Mouse (Mus musculus) hindbrain, embryonic 15.5 days (tissue): ENCODE results near the gene Zswim5. TPM values are rescaled to one million over a fixed set of nuclear protein-coding genes. Genes with fewer than 3 reads are reported as not detected.

Experiments used
- ATAC-seq: fragments of 200-750 bp; cut with Nextera tagmentation; 2 replicates; pipeline ENCODE4 v1.8.0; 2017; ENCODE audit warnings: low read depth, moderate number of reproducible peaks, moderate TSS enrichment; ENCODE audit not compliant: low FRiP score
- H3K27ac ChIP-seq: fragments of 300-500 bp; sonication (generic); replicated peaks from 2 replicates; pipeline ENCODE4 v1.5.1; 2015; ENCODE audit warnings: mild to moderate bottlenecking, inconsistent platforms
- H3K27me3 ChIP-seq: fragments of 300-500 bp; sonication (generic); 2 replicates; pipeline ENCODE4 v1.6.1; 2015; ENCODE audit warnings: control low read depth, inconsistent platforms
- H3K36me3 ChIP-seq: fragments of 300-500 bp; sonication (generic); 2 replicates; pipeline ENCODE4 v1.6.1; 2015; ENCODE audit warnings: control low read depth, inconsistent platforms
- H3K4me1 ChIP-seq: fragments of 300-500 bp; sonication (generic); replicated peaks from 2 replicates; pipeline ENCODE4 v1.6.1; 2015; ENCODE audit warnings: control low read depth, inconsistent platforms
- H3K4me2 ChIP-seq: fragments of 300-500 bp; sonication (generic); 2 replicates; pipeline ENCODE4 v1.6.1; 2015; ENCODE audit warnings: moderate library complexity, mild to moderate bottlenecking, inconsistent platforms
- H3K4me3 ChIP-seq: fragments of 300-500 bp; sonication (generic); 2 replicates; pipeline ENCODE4 v1.5.1; 2015; ENCODE audit warnings: mild to moderate bottlenecking, inconsistent platforms
- H3K9ac ChIP-seq: fragments of 300-500 bp; sonication (generic); 2 replicates; pipeline ENCODE4 v1.6.1; 2015; ENCODE audit warnings: inconsistent platforms
- H3K9me3 ChIP-seq: fragments of 300-500 bp; sonication (generic); 2 replicates; pipeline ENCODE4 v1.6.1; 2016; ENCODE audit warnings: control low read depth, inconsistent platforms
- WGBS: fragments of 180-500 bp; shearing (Covaris S2); methylation state at CpG from one replicate; pipeline ENCODE4 v1.1.7; 2015; 5-methylcytosine and 5-hydroxymethylcytosine counted together
- polyA plus RNA-seq: library from polyadenylated mRNA; unstranded; fragments of >200 nt; fragmentation: Nextera tagmentation; extraction: Ambion mirVana; gene quantifications from 2 replicates; pipeline ENCODE4 v1.2.1, GENCODE M21; 2015

Gene Zswim5
- polyA plus RNA-seq, 1 experiment from 2014 or later = 5.2 TPM

- WGBS = 64% methylated on average over 4 of the region's 4 CpGs
- no peak for ATAC-seq
- H3K9ac ChIP-seq = no peak overlapping the region
Measured at GRCm38 (mm10) chr4:116928006-116928651, 51.0 kb downstream of the Zswim5 start.

GRCm38 (mm10) chr4:116939585-116939984, 62.4 kb downstream of the Zswim5 start:
- no peak overlapping the region for H3K27ac ChIP-seq
- no peak overlapping the region for H3K9ac ChIP-seq
- ATAC-seq = no peak
- H3K27me3 ChIP-seq = no peaks in the 10 kb centered on the region
- no peaks in the 10 kb centered on the region for H3K36me3 ChIP-seq
- WGBS = 48% methylated on average over 4 of the region's 4 CpGs
- no peak overlapping the region for H3K4me3 ChIP-seq
- H3K4me1 ChIP-seq = peaks cover 13% of the 10 kb centered on the region
- no peaks in the 10 kb centered on the region for H3K9me3 ChIP-seq
- H3K4me2 ChIP-seq = no peak overlapping the region

More at GRCm38 (mm10) chr4:116928006-116928651, 51.0 kb downstream of the Zswim5 start:
- no peak overlapping the region for H3K4me2 ChIP-seq
- no peaks in the 10 kb centered on the region; the same call in 1 of the 2 replicates for H3K4me1 ChIP-seq
- H3K36me3 ChIP-seq = no peaks in the 10 kb centered on the region
- H3K27ac ChIP-seq = peak overlapping the region; percentile 42; the same call in 1 of the 2 replicates
- no peaks in the 10 kb centered on the region for H3K9me3 ChIP-seq
- H3K27me3 ChIP-seq = no peaks in the 10 kb centered on the region
- H3K4me3 ChIP-seq = no peak overlapping the region

GRCm38 (mm10) chr4:116942695-116943094, 65.5 kb downstream of the Zswim5 start:
- Histone ChIP-seq H3K4me2 (no peak overlapping the region), H3K4me3 (no peak overlapping the region), H3K9me3 (no peaks in the 10 kb centered on the region), H3K9ac (no peak overlapping the region), H3K4me1 (peaks cover 13% of the 10 kb centered on the region), H3K27ac (no peak overlapping the region), H3K36me3 (no peaks in the 10 kb centered on the region), H3K27me3 (no peaks in the 10 kb centered on the region)
- WGBS = 47% methylated on average over 2 of the region's 2 CpGs
- ATAC-seq = no peak

DNA sequence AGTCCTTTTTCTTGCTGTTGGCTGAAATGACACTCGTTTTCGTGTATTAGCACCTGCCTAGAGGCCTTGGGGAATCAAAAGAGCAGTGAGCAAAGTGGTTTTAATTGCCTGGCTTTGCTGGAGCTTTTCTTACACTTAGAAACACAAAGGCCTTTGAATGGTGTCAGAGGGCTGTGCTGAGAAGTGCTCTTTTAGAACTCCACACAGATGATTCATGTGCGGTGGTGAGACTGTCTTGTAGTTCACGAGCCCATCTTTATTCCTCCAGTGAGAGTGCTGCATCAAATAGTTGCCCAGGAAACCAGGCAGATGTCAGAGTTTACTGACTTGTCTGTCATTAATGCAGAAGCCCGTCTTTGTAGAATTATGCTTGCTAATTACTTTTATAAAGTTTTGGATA, 66.9 kb downstream of the Zswim5 start:
- no peak overlapping the region for H3K4me3 ChIP-seq
- ATAC-seq = no peak
- H3K36me3 ChIP-seq = no peaks in the 10 kb centered on the region
- H3K27me3 ChIP-seq = no peaks in the 10 kb centered on the region
- H3K4me1 ChIP-seq = peaks cover 13% of the 10 kb centered on the region
- H3K27ac ChIP-seq = peak overlapping the region; percentile 20; the same call in 1 of the 2 replicates
- WGBS = 13% methylated on average over 5 of the region's 5 CpGs
- H3K9me3 ChIP-seq = no peaks in the 10 kb centered on the region
- H3K9ac ChIP-seq = no peak overlapping the region
- no peak overlapping the region for H3K4me2 ChIP-seq

DNA sequence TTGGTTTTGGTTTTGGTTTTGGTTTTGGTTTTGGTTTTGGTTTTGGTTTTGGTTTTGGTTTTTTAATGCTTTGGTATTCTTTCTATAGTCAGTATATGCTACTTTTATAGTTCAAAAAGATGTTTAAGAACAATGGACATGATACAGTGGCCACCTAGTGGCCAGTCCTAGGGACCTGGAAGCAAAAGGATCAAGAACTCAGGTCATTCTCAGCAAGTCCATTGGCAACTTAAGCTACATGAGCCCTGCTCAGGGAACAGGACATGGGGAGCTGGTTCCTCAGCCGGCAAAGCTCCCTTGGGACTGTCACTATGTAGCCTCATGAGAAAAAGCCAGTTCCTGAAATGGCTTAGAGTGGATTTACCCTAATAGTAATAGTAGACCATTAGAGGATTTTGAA, 74.5 kb downstream of the Zswim5 start:
- no peak overlapping the region for H3K27ac ChIP-seq
- H3K4me3 ChIP-seq = no peak overlapping the region
- 40% methylated on average over 1 of the region's 1 CpGs for WGBS
- H3K4me1 ChIP-seq = no peaks in the 10 kb centered on the region
- no peaks in the 10 kb centered on the region for H3K27me3 ChIP-seq
- ATAC-seq = no peak
- H3K4me2 ChIP-seq = no peak overlapping the region
- no peaks in the 10 kb centered on the region for H3K9me3 ChIP-seq
- no peak overlapping the region for H3K9ac ChIP-seq
- no peaks in the 10 kb centered on the region for H3K36me3 ChIP-seq

DNA sequence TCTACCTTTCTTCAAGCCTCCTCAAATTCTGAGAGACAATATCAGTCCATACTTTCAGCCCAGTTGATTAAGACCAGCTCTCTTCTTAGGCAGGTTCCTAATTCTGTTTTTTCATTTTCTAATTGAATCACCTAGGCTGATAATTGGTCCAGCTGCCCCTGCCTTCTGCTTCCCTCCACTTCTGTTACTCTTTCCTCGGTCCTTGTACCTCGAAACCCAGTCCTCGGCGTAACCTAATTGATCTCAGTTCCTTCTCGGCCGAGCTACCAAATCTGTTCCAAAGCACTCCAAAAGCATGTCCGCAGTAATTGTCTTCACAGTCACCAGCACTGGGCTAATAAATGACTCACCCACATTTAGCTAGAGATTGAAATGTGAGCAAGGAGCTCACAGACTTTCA, 77.8 kb downstream of the Zswim5 start:
- ATAC-seq = no peak
- no peak overlapping the region for H3K9ac ChIP-seq
- H3K9me3 ChIP-seq = no peaks in the 10 kb centered on the region
- no peak overlapping the region for H3K4me2 ChIP-seq
- no peaks in the 10 kb centered on the region for H3K4me1 ChIP-seq
- H3K4me3 ChIP-seq = no peak overlapping the region
- H3K36me3 ChIP-seq = no peaks in the 10 kb centered on the region
- no peaks in the 10 kb centered on the region for H3K27me3 ChIP-seq
- no peak overlapping the region for H3K27ac ChIP-seq
- 89% methylated on average over 7 of the region's 7 CpGs for WGBS

DNA sequence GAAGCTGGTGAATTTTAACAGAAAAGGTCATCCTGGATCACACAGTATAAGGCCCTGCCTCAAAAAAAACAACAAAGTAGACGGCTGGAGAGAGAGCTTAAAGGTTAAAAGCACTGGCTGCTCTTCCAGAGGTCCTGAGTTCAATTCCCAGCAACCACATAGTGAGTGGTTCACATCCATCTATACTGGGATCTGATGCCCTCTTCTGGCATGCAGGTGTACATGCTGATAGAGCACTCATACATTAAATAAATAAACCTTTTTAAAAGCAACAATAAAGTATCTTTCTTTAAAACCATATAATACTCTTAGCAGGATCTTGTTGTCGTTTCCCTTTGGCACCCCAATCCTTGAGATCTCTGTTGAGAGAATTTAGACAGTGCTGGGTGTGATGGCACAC, 99.3 kb downstream of the Zswim5 start:
- H3K4me2 ChIP-seq = no peak overlapping the region
- no peaks in the 10 kb centered on the region for H3K4me1 ChIP-seq
- peaks cover 50% of the 10 kb centered on the region for H3K36me3 ChIP-seq
- H3K27me3 ChIP-seq = no peaks in the 10 kb centered on the region
- H3K27ac ChIP-seq = no peak overlapping the region
- no peak overlapping the region for H3K9ac ChIP-seq
- no peaks in the 10 kb centered on the region for H3K9me3 ChIP-seq
- H3K4me3 ChIP-seq = no peak overlapping the region
- no peak for ATAC-seq
- 81% methylated on average over 2 of the region's 2 CpGs for WGBS

DNA sequence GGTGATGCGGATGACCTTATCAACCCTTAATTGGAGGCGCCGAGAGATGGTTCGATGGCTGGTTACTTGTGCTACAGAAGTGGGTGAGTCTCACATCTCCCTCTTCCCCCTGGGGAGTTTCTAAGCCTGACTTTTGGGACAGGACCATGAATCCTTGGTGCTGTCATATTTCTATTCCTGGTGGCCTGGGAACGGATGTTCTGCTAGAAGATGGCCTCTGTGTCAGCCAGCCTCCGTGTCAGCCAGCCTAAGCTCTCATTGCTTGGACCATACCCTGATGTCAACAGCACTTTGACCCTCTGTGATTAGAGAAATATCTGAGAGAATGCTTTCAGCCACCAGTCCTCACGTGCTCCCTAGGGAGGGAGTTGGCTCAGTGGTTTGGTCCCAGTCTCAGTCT, 108.5 kb downstream of the Zswim5 start:
- Histone ChIP-seq H3K4me2 (no peak overlapping the region), H3K36me3 (peaks cover 41% of the 10 kb centered on the region), H3K27me3 (no peaks in the 10 kb centered on the region), H3K4me3 (no peak overlapping the region), H3K9ac (no peak overlapping the region), H3K4me1 (no peaks in the 10 kb centered on the region), H3K27ac (no peak overlapping the region), H3K9me3 (no peaks in the 10 kb centered on the region)
- WGBS = 93% methylated on average over 7 of the region's 7 CpGs
- no peak for ATAC-seq

GRCm38 (mm10) chr4:116986400-116987121, 109.4 kb downstream of the Zswim5 start:
- H3K36me3 ChIP-seq = peaks cover 32% of the 10 kb centered on the region; the same call in 1 of the 2 replicates
- WGBS = 60% methylated on average over 17 of the region's 17 CpGs

DNA sequence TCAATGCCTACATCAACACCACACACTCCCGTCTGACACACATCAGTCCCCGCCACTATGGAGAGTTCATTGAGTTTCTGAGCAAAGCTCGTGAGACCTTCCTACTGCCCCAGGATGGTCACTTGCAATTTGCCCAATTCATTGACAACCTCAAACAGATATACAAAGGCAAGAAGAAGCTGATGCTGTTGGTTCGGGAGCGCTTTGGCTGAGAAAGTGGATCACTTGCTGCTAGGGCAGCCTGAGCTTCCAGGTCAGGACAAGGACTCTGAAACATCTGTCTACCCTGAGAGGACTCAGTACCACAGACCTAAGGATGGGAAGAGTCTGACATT, 109.9 kb downstream of the Zswim5 start:
- Histone ChIP-seq H3K27me3 (no peaks in the 10 kb centered on the region), H3K9me3 (no peaks in the 10 kb centered on the region), H3K4me2 (no peak overlapping the region), H3K4me3 (no peak overlapping the region), H3K36me3 (peaks cover 27% of the 10 kb centered on the region; the same call in 1 of the 2 replicates), H3K9ac (no peak overlapping the region), H3K27ac (no peak overlapping the region), H3K4me1 (no peaks in the 10 kb centered on the region)
- ATAC-seq = no peak
- 77% methylated on average over 5 of the region's 5 CpGs for WGBS

More at GRCm38 (mm10) chr4:116986400-116987121, 109.4 kb downstream of the Zswim5 start:
- H3K9me3 ChIP-seq = no peaks in the 10 kb centered on the region
- H3K4me3 ChIP-seq = no peak overlapping the region
- no peak overlapping the region for H3K9ac ChIP-seq
- ATAC-seq = peak; percentile 73
- H3K4me2 ChIP-seq = no peak overlapping the region
- no peaks in the 10 kb centered on the region for H3K4me1 ChIP-seq
- no peaks in the 10 kb centered on the region for H3K27me3 ChIP-seq
- no peak overlapping the region for H3K27ac ChIP-seq

DNA sequence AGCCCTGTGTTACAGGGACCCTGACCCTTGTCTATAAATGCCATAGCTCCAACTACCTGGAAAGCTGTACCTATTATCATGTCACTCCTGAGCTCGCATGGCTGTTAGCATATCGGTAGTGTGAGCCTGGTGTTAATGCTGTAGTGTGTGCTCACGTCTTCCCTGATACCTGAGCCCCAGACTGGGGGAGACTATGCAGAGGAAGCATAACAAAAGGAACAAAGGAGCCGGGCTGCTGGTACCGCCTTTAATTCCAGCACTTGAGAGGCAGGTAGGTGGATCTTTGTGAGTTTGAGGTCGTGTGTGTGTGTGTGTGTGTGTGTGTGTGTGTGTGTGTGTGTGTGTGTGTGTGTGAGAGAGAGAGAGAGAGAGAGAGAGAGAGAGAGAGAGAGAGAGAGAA, 112.6 kb downstream of the Zswim5 start:
- H3K4me1 ChIP-seq = peaks cover 14% of the 10 kb centered on the region
- no peak overlapping the region for H3K4me2 ChIP-seq
- no peak overlapping the region for H3K9ac ChIP-seq
- ATAC-seq = no peak
- no peak overlapping the region for H3K27ac ChIP-seq
- no peaks in the 10 kb centered on the region for H3K27me3 ChIP-seq
- H3K4me3 ChIP-seq = no peak overlapping the region
- no peaks in the 10 kb centered on the region for H3K9me3 ChIP-seq
- WGBS = 64% methylated on average over 6 of the region's 6 CpGs
- H3K36me3 ChIP-seq = peaks cover 27% of the 10 kb centered on the region; the same call in 1 of the 2 replicates

DNA sequence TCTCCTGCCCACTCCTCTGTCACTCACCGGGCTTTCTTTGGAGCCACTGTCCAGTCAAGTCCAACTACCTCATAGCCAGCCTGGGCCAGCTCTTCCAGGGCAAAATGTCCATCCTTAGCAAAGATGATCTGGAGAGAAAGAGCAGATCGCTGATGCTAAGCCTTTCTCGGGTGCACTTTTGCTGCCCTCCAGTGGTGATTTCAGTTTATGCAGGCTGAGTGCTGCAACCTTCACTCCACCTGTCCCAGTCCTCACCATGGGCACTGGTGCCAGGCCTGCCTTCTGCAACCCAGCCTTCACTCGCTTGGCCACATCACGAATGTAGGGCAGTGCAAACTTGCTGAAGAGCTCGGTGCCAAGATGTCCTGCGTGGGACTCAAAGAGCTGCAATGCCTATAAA, 114.2 kb downstream of the Zswim5 start:
- no peak overlapping the region for H3K27ac ChIP-seq
- H3K4me2 ChIP-seq = no peak overlapping the region
- H3K4me1 ChIP-seq = peaks cover 25% of the 10 kb centered on the region
- H3K27me3 ChIP-seq = no peaks in the 10 kb centered on the region
- WGBS = 16% methylated on average over 7 of the region's 7 CpGs
- no peak overlapping the region for H3K9ac ChIP-seq
- no peak for ATAC-seq
- H3K9me3 ChIP-seq = no peaks in the 10 kb centered on the region
- H3K36me3 ChIP-seq = 0 out of 2 replicates have a peak, but pooled peaks cover 27% of the 10 kb centered on the region
- H3K4me3 ChIP-seq = no peak overlapping the region
